10 mouse cellular contexts compared by ENCODE assay signal in genomic region chr2:131542531-131542930, GRCm38 (mm10). TPM values are rescaled to one million over a fixed set of nuclear protein-coding genes. Genes with fewer than 3 reads are reported as not detected.
DNase-seq lines count a peak whose midpoint lies in the region; ATAC-seq and TF ChIP-seq lines count a peak whose summit lies in the region.
"Had no signal": no experiment of that assay in that cellular context is flagged by ENCODE, and none has a peak within 500 bp of the region (broad histone marks: within the 10 kb centered on the region; RNA-seq: fewer than 3 reads in every experiment).

No protein-coding gene starts in this region.

- no peak overlapping the region for H3K4me2 ChIP-seq in intestine, postnatal 0 days (replicated peaks; ENCODE audit: low read depth)
- no peak overlapping the region for H3K4me2 ChIP-seq in intestine, embryonic 15.5 days (replicated peaks)
- H3K4me2 ChIP-seq in midbrain, postnatal 0 days (ENCODE audit: low read depth, low read length, poor library complexity, severe bottlenecking): no peak overlapping the region
- no peak overlapping the region for H3K4me2 ChIP-seq in midbrain, embryonic 15.5 days
- H3K4me2 ChIP-seq: hindbrain, embryonic 14.5 days; neural tube, embryonic 12.5 days had no signal

- H3K9ac ChIP-seq in intestine, postnatal 0 days (ENCODE audit: low read depth, low read length): no peak overlapping the region
- H3K9ac ChIP-seq in intestine, embryonic 15.5 days: no peak overlapping the region
- H3K9ac ChIP-seq in midbrain, postnatal 0 days (replicated peaks; ENCODE audit: low read length, poor library complexity, severe bottlenecking): no peak overlapping the region
- no peak overlapping the region for H3K9ac ChIP-seq in midbrain, embryonic 15.5 days
- H3K9ac ChIP-seq: hindbrain, embryonic 14.5 days; neural tube, embryonic 12.5 days had no signal

- H3K27me3 ChIP-seq in intestine, postnatal 0 days (replicated peaks; ENCODE audit: control insufficient read depth, insufficient read depth, low read length): peaks cover 16% of the 10 kb centered on the region
- H3K27me3 ChIP-seq in intestine, embryonic 15.5 days (replicated peaks): peaks cover 19% of the 10 kb centered on the region
- peaks cover 15% of the 10 kb centered on the region for H3K27me3 ChIP-seq in midbrain, postnatal 0 days (ENCODE audit: insufficient read depth, low read length)
- H3K27me3 ChIP-seq in midbrain, embryonic 15.5 days (replicated peaks): peaks cover 22% of the 10 kb centered on the region
- peaks cover 4% of the 10 kb centered on the region for H3K27me3 ChIP-seq in splenic B cell, adult 2 months (ENCODE audit: control insufficient read depth, insufficient read depth, low read length, poor library complexity, severe bottlenecking)

- no peak overlapping the region for H3K27ac ChIP-seq in intestine, postnatal 0 days (ENCODE audit: low read depth, low read length)
- H3K27ac ChIP-seq in intestine, embryonic 15.5 days: no peak overlapping the region
- no peak overlapping the region for H3K27ac ChIP-seq in midbrain, postnatal 0 days (ENCODE audit: low read depth, low read length)
- no peak overlapping the region for H3K27ac ChIP-seq in midbrain, embryonic 15.5 days
- H3K27ac ChIP-seq: hindbrain, embryonic 14.5 days; neural tube, embryonic 12.5 days had no signal

- no peak overlapping the region for H3K4me3 ChIP-seq in intestine, postnatal 0 days (ENCODE audit: low read depth, low read length)
- H3K4me3 ChIP-seq in intestine, embryonic 15.5 days (replicated peaks): no peak overlapping the region
- no peak overlapping the region for H3K4me3 ChIP-seq in midbrain, postnatal 0 days (ENCODE audit: low read depth, low read length)
- H3K4me3 ChIP-seq in midbrain, embryonic 15.5 days: no peak overlapping the region
- H3K4me3 ChIP-seq: neural tube, embryonic 12.5 days had no signal

- no peak for ATAC-seq in CD4-positive, CD25-positive, alpha-beta regulatory T cell, adult 4 months
- ATAC-seq in intestine, postnatal 0 days: no peak
- ATAC-seq in intestine, embryonic 15.5 days: no peak
- no peak for ATAC-seq in midbrain, postnatal 0 days (ENCODE audit: low FRiP score)
- no peak for ATAC-seq in midbrain, embryonic 15.5 days (replicated peaks)

- WGBS in intestine, postnatal 0 days: 38% methylated on average over 6 of the region's 6 CpGs
- 38% methylated on average over 6 of the region's 6 CpGs for WGBS in intestine, embryonic 15.5 days
- WGBS in midbrain, postnatal 0 days: 25% methylated on average over 6 of the region's 6 CpGs
- WGBS in midbrain, embryonic 15.5 days: 24% methylated on average over 6 of the region's 6 CpGs

- peaks cover 7% of the 10 kb centered on the region for H3K4me1 ChIP-seq in intestine, postnatal 0 days (replicated peaks; ENCODE audit: control insufficient read depth, insufficient read depth, low read length)
- peaks cover 8% of the 10 kb centered on the region for H3K4me1 ChIP-seq in intestine, embryonic 15.5 days (replicated peaks)
- peaks cover 7% of the 10 kb centered on the region for H3K4me1 ChIP-seq in midbrain, postnatal 0 days (ENCODE audit: insufficient read depth, low read length)
- H3K4me1 ChIP-seq in midbrain, embryonic 15.5 days: peaks cover 18% of the 10 kb centered on the region

- TF ChIP-seq CTCF in intestine, postnatal 0 days (IDR thresholded peaks at IDR 0.05; ENCODE audit: low read depth): peak; percentile 49
- TF ChIP-seq CTCF in midbrain, postnatal 0 days (IDR thresholded peaks at IDR 0.05): peak; percentile 57

- no peaks in the 10 kb centered on the region for H3K9me3 ChIP-seq in intestine, postnatal 0 days (ENCODE audit: control insufficient read depth)
- H3K9me3 ChIP-seq in intestine, embryonic 15.5 days: no peaks in the 10 kb centered on the region
- H3K9me3 ChIP-seq in midbrain, postnatal 0 days (ENCODE audit: low read length): no peaks in the 10 kb centered on the region
- no peaks in the 10 kb centered on the region for H3K9me3 ChIP-seq in midbrain, embryonic 15.5 days
- H3K9me3 ChIP-seq: neural tube, embryonic 12.5 days had no signal

- no peaks in the 10 kb centered on the region for H3K36me3 ChIP-seq in intestine, postnatal 0 days (ENCODE audit: control insufficient read depth, insufficient read depth)
- no peaks in the 10 kb centered on the region for H3K36me3 ChIP-seq in intestine, embryonic 15.5 days
- no peaks in the 10 kb centered on the region for H3K36me3 ChIP-seq in midbrain, postnatal 0 days (ENCODE audit: insufficient read depth, low read length)
- H3K36me3 ChIP-seq in midbrain, embryonic 15.5 days (replicated peaks): no peaks in the 10 kb centered on the region
- no peaks in the 10 kb centered on the region for H3K36me3 ChIP-seq in splenic B cell, adult 2 months (ENCODE audit: control insufficient read depth, insufficient read depth, low read length, poor library complexity, severe bottlenecking)
- H3K36me3 ChIP-seq: neural tube, embryonic 12.5 days had no signal

- DNase-seq in CD4-positive, CD25-positive, alpha-beta regulatory T cell, adult 2 months (ENCODE audit: low read depth, low spot score): peak; percentile 16
- DNase-seq in midbrain, postnatal 0 days (ENCODE audit: low spot score): no peak
- DNase-seq in splenic B cell, adult 2 months (ENCODE audit: low read depth, low spot score): peak; percentile 10
- DNase-seq in thymus, postnatal 0 days (ENCODE audit: low spot score): no peak

RNA-seq across cellular contexts. Expression of gene Adra1d, which starts 19.6 kb away (rescaled TPM):
- not detected for polyA plus RNA-seq in CD4-positive, CD25-positive, alpha-beta regulatory T cell, adult 4 months (2017; shearing (Covaris generic))
- polyA plus RNA-seq in intestine, postnatal 0 days (2015; fragmentation: Nextera tagmentation; extraction: Ambion mirVana): 0.05 TPM in 1 of 2 replicates, not detected in the other
- 0.45 and 0.56 TPM in 2 replicates for polyA plus RNA-seq in intestine, embryonic 15.5 days (2015; fragmentation: Nextera tagmentation; extraction: Ambion mirVana)
- total RNA-seq in midbrain, postnatal 0 days (2014; rRNA removed): 0.44 and 0.71 TPM in 2 replicates
- 0.10 and 0.34 TPM in 2 replicates for polyA plus RNA-seq in midbrain, postnatal 0 days (2015; fragmentation: Nextera tagmentation; extraction: Ambion mirVana)
- polyA plus RNA-seq in midbrain, embryonic 15.5 days (2015; fragmentation: Nextera tagmentation; extraction: Ambion mirVana): 0.19 TPM in 1 of 2 replicates, not detected in the other
- 0.09 and 0.25 TPM in 2 replicates for polyA plus RNA-seq in thymus, postnatal 0 days (2015; fragmentation: Nextera tagmentation; extraction: Ambion mirVana)

RNA-seq across cellular contexts. Expression of gene Smox, which starts 51.2 kb away (rescaled TPM):
- polyA plus RNA-seq in CD4-positive, CD25-positive, alpha-beta regulatory T cell, adult 4 months (2017; shearing (Covaris generic)): 10 to 100 TPM; 11.7 to 15.3 TPM
- 18.0 and 19.9 TPM in 2 replicates for polyA plus RNA-seq in intestine, postnatal 0 days (2015; fragmentation: Nextera tagmentation; extraction: Ambion mirVana)
- 23.3 and 24.0 TPM in 2 replicates for polyA plus RNA-seq in intestine, embryonic 15.5 days (2015; fragmentation: Nextera tagmentation; extraction: Ambion mirVana)
- total RNA-seq in midbrain, postnatal 0 days (2014; rRNA removed): 77.6 and 84.2 TPM in 2 replicates
- polyA plus RNA-seq in midbrain, postnatal 0 days (2015; fragmentation: Nextera tagmentation; extraction: Ambion mirVana): 65.6 and 73.6 TPM in 2 replicates
- 49.0 and 50.7 TPM in 2 replicates for polyA plus RNA-seq in midbrain, embryonic 15.5 days (2015; fragmentation: Nextera tagmentation; extraction: Ambion mirVana)
- polyA plus RNA-seq in thymus, postnatal 0 days (2015; fragmentation: Nextera tagmentation; extraction: Ambion mirVana): 35.6 and 40.4 TPM in 2 replicates

Comparison
In these comparisons a context has a peak if more than half of its experiments do, and no peak if none do; other contexts are left out.
1. DNase-seq: peak in CD4-positive, CD25-positive, alpha-beta regulatory T cell, adult 2 months (single experiment) and splenic B cell, adult 2 months (single experiment); none in midbrain, postnatal 0 days (single experiment) and thymus, postnatal 0 days (single experiment).